Mouse (Mus musculus) skeletal muscle tissue, postnatal 0 days (tissue): ENCODE results near the gene Anapc4. TPM values are rescaled to one million over a fixed set of nuclear protein-coding genes. Genes with fewer than 3 reads are reported as not detected.

Experiments used
- polyA plus RNA-seq: library from polyadenylated mRNA; unstranded; fragments of >200 nt; fragmentation: Nextera tagmentation; extraction: Ambion mirVana; gene quantifications from 2 replicates; pipeline ENCODE4 v1.2.1, GENCODE M21; 2015

The Anapc4 gene
- polyA plus RNA-seq, result 47.4 and 50.3 TPM in 2 replicates

DNA sequence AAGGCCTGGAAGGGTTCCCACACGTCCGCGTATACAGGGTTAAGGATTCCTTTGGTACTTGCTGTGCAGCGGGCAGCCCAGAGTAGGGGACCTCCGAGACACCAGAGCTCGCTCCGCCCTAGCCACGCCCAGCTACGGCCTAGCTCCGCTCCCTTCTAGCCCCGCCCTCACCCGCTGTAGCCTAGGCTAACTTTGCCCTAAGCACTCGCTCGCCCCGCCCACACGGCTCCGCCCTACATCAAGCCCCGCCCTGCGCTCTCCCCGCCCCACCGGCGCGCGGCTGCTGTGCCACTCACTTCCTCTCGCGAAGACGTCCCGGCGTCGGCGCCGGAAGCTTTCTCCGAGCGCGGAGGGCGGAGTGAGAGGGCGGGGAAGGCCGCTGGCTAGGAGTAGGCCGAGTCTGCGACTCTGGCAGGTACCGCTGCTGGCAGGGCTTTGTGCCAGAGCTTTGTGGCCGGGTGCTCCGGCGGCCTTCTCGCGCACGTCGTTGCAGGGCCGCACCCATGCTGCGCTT is at the start of gene Anapc4:
Gene Anapc4 (plus strand): TSS at position 252 of the 514 bp plus-strand sequence.

Other genes starting within 250 kb of the Anapc4 start
- gene Sepsecs, start 164.3 kb upstream of the Anapc4 start, polyA plus RNA-seq, result 4.6 and 5.0 TPM in 2 replicates
- 6.4 and 6.8 TPM in 2 replicates for gene Pi4k2b, start 92.4 kb upstream of the Anapc4 start, polyA plus RNA-seq
- gene Zcchc4, start 58.6 kb upstream of the Anapc4 start, polyA plus RNA-seq, result 9.1 and 10.1 TPM in 2 replicates
- gene Slc34a2, start 204.1 kb downstream of the Anapc4 start, polyA plus RNA-seq, result 0.34 TPM in 1 of 2 replicates, not detected in the other